Mouse (Mus musculus) 3T3-L1 (cell line): ENCODE results near the gene Atp6ap1.
A peak's percentile ranks its signal among the peaks of the same experiment; 100 is the strongest.

Experiments
- DNase-seq: peaks from one replicate; pipeline ENCODE4 v3.0.0-alpha.2; 2015; ENCODE audit warnings: low read depth, low spot score

Atp6ap1 gene

GRCm38 (mm10) chrX:74296538-74297448 lies at the start of gene Atp6ap1:
Atp6ap1 (plus strand) TSS chrX:74297097.
- DNase-seq: peak; percentile 97

- DNase-seq: peak; percentile 84
Observed at GRCm38 (mm10) chrX:74248651-74249050, 48.2 kb upstream of the Atp6ap1 start.

GRCm38 (mm10) chrX:74249615-74250014 lies 47.3 kb upstream of the Atp6ap1 start, which contains the start of gene Flna:
Flna (minus strand) TSS chrX:74249820.
- peak; percentile 35 for DNase-seq

- DNase-seq: peak; percentile 98
Observed at GRCm38 (mm10) chrX:74254153-74254887, 42.6 kb upstream of the Atp6ap1 start, which contains the start of gene Emd. Emd (plus strand) TSS chrX:74254687.

GRCm38 (mm10) chrX:74254888-74255565 lies 41.9 kb upstream of the Atp6ap1 start:
- no peak for DNase-seq

GRCm38 (mm10) chrX:74257746-74258145 lies 39.2 kb upstream of the Atp6ap1 start:
- DNase-seq: no peak

- DNase-seq: no peak
Observed at GRCm38 (mm10) chrX:74269736-74270061, 27.2 kb upstream of the Atp6ap1 start.

- peak; percentile 98 for DNase-seq
Observed at GRCm38 (mm10) chrX:74270062-74270901, 26.6 kb upstream of the Atp6ap1 start, which contains the start of gene Rpl10. Rpl10 (plus strand) TSS chrX:74270812.

- DNase-seq: peak; percentile 64
Observed at GRCm38 (mm10) chrX:74270902-74271551, 25.9 kb upstream of the Atp6ap1 start.

- peak; percentile 48 for DNase-seq
Observed at GRCm38 (mm10) chrX:74273422-74274322, 23.2 kb upstream of the Atp6ap1 start.

- DNase-seq: peak; percentile 72
Observed at GRCm38 (mm10) chrX:74277916-74278315, 19.0 kb upstream of the Atp6ap1 start.

- DNase-seq: peak; percentile 15
Observed at GRCm38 (mm10) chrX:74281041-74281731, 15.7 kb upstream of the Atp6ap1 start.

GRCm38 (mm10) chrX:74281732-74282394 lies 15.0 kb upstream of the Atp6ap1 start, which contains the start of the genes Taz and Dnase1l1:
Taz (plus strand) TSS chrX:74281912.
Dnase1l1 (minus strand) TSS chrX:74282337.
- DNase-seq: peak; percentile 94

- peak; percentile 92 for DNase-seq
Observed at GRCm38 (mm10) chrX:74282395-74283091, 14.4 kb upstream of the Atp6ap1 start.

- DNase-seq: no peak
Observed at GRCm38 (mm10) chrX:74283092-74283437, 13.8 kb upstream of the Atp6ap1 start.

- DNase-seq: no peak
Observed at GRCm38 (mm10) chrX:74293431-74293830, 3.5 kb upstream of the Atp6ap1 start.

- DNase-seq: no peak
Observed at GRCm38 (mm10) chrX:74298348-74298747, 1.5 kb downstream of the Atp6ap1 start.

- no peak for DNase-seq
Observed at GRCm38 (mm10) chrX:74299721-74300120, 2.8 kb downstream of the Atp6ap1 start.
